ENCODE assay signal across 20 mouse cellular contexts in genomic region chr2:12432055-12432454, GRCm38 (mm10). TPM values are rescaled to one million over a fixed set of nuclear protein-coding genes. Genes with fewer than 3 reads are reported as not detected.
A peak's percentile ranks its signal among the peaks of the same experiment; 100 is the strongest.
DNase-seq lines count a peak whose midpoint lies in the region; ATAC-seq and TF ChIP-seq lines count a peak whose summit lies in the region.
"Had no signal": no experiment of that assay in that cellular context is flagged by ENCODE, and none has a peak within 500 bp of the region (broad histone marks: within the 10 kb centered on the region; RNA-seq: fewer than 3 reads in every experiment).

No protein-coding gene starts in this region.

- no peaks in the 10 kb centered on the region for H3K9me3 ChIP-seq in heart, embryonic 12.5 days (replicated peaks)
- H3K9me3 ChIP-seq in heart, embryonic 10.5 days = no peaks in the 10 kb centered on the region
- H3K9me3 ChIP-seq: forebrain, embryonic 15.5 days; hindbrain, embryonic 13.5 days had no signal

- no peaks in the 10 kb centered on the region for H3K4me1 ChIP-seq in heart, embryonic 12.5 days (replicated peaks)
- no peaks in the 10 kb centered on the region for H3K4me1 ChIP-seq in heart, embryonic 10.5 days
- H3K4me1 ChIP-seq in lung, adult 2 months (ENCODE audit: control insufficient read depth, insufficient read depth, low read length) = no peaks in the 10 kb centered on the region
- H3K4me1 ChIP-seq: forebrain, embryonic 15.5 days; hindbrain, embryonic 13.5 days had no signal

- no peak for ATAC-seq in heart, embryonic 12.5 days (ENCODE audit: insufficient number of reproducible peaks, low FRiP score)
- ATAC-seq: activated CD4-positive, CD25-positive, alpha-beta regulatory T cell, adult 4 months; forebrain, embryonic 15.5 days had no signal

- no peak overlapping the region for H3K9ac ChIP-seq in heart, embryonic 12.5 days
- H3K9ac ChIP-seq: forebrain, embryonic 15.5 days; hindbrain, embryonic 13.5 days had no signal

- H3K36me3 ChIP-seq in heart, embryonic 12.5 days = no peaks in the 10 kb centered on the region
- H3K36me3 ChIP-seq in heart, embryonic 10.5 days = no peaks in the 10 kb centered on the region
- H3K36me3 ChIP-seq: forebrain, embryonic 15.5 days; hindbrain, embryonic 13.5 days had no signal

- 54% methylated on average over 1 of the region's 1 CpGs for WGBS in heart, embryonic 12.5 days
- 74% methylated on average over 1 of the region's 1 CpGs for WGBS in heart, embryonic 10.5 days
- WGBS in lung, adult 2 months = 45% methylated on average over 1 of the region's 1 CpGs

- no peak for TF ChIP-seq CTCF in lung, adult 2 months (IDR thresholded peaks at IDR 0.05; ENCODE audit: insufficient read depth, low read length)

- no peak overlapping the region for H3K4me3 ChIP-seq in heart, embryonic 12.5 days
- no peak overlapping the region for H3K4me3 ChIP-seq in heart, embryonic 10.5 days
- H3K4me3 ChIP-seq in lung, adult 2 months (replicated peaks; ENCODE audit: extremely low read depth, low read depth, low read length) = no peak overlapping the region
- H3K4me3 ChIP-seq: forebrain, embryonic 15.5 days; hindbrain, embryonic 13.5 days had no signal

- no peaks in the 10 kb centered on the region for H3K27me3 ChIP-seq in heart, embryonic 12.5 days (replicated peaks)
- H3K27me3 ChIP-seq in heart, embryonic 10.5 days (ENCODE audit: insufficient read depth, poor library complexity, severe bottlenecking) = no peaks in the 10 kb centered on the region
- H3K27me3 ChIP-seq: forebrain, embryonic 15.5 days; hindbrain, embryonic 13.5 days had no signal

- intact Hi-C loops in heart, postnatal 14 days (cut with DNase I) = no loop called here

- H3K27ac ChIP-seq in heart, embryonic 12.5 days (ENCODE audit: poor library complexity, severe bottlenecking) = peak overlapping the region; percentile 65; the same call in 1 of the 2 replicates
- no peak overlapping the region for H3K27ac ChIP-seq in heart, embryonic 10.5 days
- H3K27ac ChIP-seq: forebrain, embryonic 15.5 days; hindbrain, embryonic 13.5 days had no signal

- TF ChIP-seq POLR2A in lung, adult 2 months (IDR thresholded peaks at IDR 0.05; ENCODE audit: borderline replicate concordance, extremely low read depth, low read depth, low read length) = no peak

- no peak overlapping the region for H3K4me2 ChIP-seq in heart, embryonic 12.5 days
- H3K4me2 ChIP-seq: forebrain, embryonic 15.5 days; hindbrain, embryonic 13.5 days had no signal

- DNase-seq in heart, embryonic 10.5 days (ENCODE audit: low spot score) = no peak
- peak; percentile 31 for DNase-seq in lung, postnatal 10 days
- no peak for DNase-seq in lung, adult 2 months
- peak; percentile 13 to 43 for DNase-seq in heart, postnatal 14 days
- DNase-seq in thymus, postnatal 0 days (ENCODE audit: low spot score) = no peak
- no peak for DNase-seq in ovary, postnatal 10 days (ENCODE audit: low spot score)
- DNase-seq: adrenal gland, postnatal 14 days; B cell, adult 2 months; cerebellum, adult 11-12 months; cerebellum, postnatal 36 days; layer of hippocampus, postnatal 36 days; lung, adult 18-20 months; midbrain, embryonic 14.5 days; retina, postnatal 1 day; right cerebral cortex, postnatal 4 days; thymus, adult 2 months had no signal

RNA-seq across cellular contexts. Expression of gene Mindy3, which starts 12.8 kb away (rescaled TPM):
- 29.4 and 31.7 TPM in 2 replicates for polyA plus RNA-seq in heart, embryonic 12.5 days (2016; fragmentation: Nextera tagmentation; extraction: Ambion mirVana)
- 31.0 and 32.4 TPM in 2 replicates for polyA plus RNA-seq in heart, embryonic 10.5 days (2016; fragmentation: Nextera tagmentation; extraction: Ambion mirVana)
- 69.2 and 85.3 TPM in 2 replicates for polyA plus RNA-seq in lung, adult 2 months (2012; rRNA removed)
- total RNA-seq in heart, postnatal 14 days (2021) = 10 to 100 TPM; 21.5 to 25.9 TPM
- polyA plus RNA-seq in thymus, postnatal 0 days (2015; fragmentation: Nextera tagmentation; extraction: Ambion mirVana) = 41.1 and 41.9 TPM in 2 replicates

Comparison
In these comparisons a context has a peak if more than half of its experiments do, and no peak if none do; other contexts are left out.
1. DNase-seq: peak in lung, postnatal 10 days (single experiment) and heart, postnatal 14 days (2 of 2); none in heart, embryonic 10.5 days (single experiment), lung, adult 2 months (single experiment), thymus, postnatal 0 days (single experiment) and ovary, postnatal 10 days (single experiment).